Mouse (Mus musculus) right cerebral cortex, postnatal 36 days (tissue): ENCODE data around the gene T2.
"Not testable (repeated sequence)": the region's sequence is repeated elsewhere in the genome, so short reads cannot be mapped to it uniquely, and the experiment has no call there.

Experiments used
- DNase-seq, 2 experiments: peaks; one replicate each; pipeline ENCODE4 v3.0.0; 2022; ENCODE audit warnings: low spot score in 2 of 2, mixed read lengths in 1 of 2

T2 gene

DNA sequence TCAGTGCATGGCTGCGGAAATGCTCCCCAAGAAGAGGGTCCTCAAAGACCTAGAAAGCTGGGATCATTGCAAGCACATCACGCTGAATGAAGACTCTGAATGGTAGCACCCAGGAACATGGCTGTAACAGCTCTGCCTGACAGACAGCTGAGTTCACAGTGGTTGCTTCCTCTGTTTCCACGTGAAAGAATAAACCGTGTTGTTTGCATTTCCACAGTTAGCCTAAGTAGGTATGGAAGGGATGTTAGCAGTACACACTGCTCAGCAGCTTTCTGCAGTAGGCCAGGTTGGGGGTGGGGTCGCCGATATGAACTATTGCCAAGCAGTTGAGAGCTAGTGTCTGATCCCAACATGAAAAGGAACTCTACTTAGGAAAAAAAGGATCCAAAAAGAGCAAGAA, at the start of gene T2:
Gene T2 (plus strand): TSS at position 301 of the 400 bp plus-strand sequence.
- DNase-seq = no peak

- DNase-seq = peak; percentile 95 to 97
Measured at GRCm38 (mm10) chr17:8310838-8311614, 44.8 kb upstream of the T2 start, which contains the start of gene Sft2d1. TSS of gene Sft2d1 (plus strand) at chr17:8311102.

GRCm38 (mm10) chr17:8311751-8312150, 44.0 kb upstream of the T2 start:
- DNase-seq = no peak

GRCm38 (mm10) chr17:8313976-8314375, 41.8 kb upstream of the T2 start:
- no peak for DNase-seq

GRCm38 (mm10) chr17:8316251-8316650, 39.5 kb upstream of the T2 start:
- DNase-seq = no peak

GRCm38 (mm10) chr17:8326877-8327276, 28.9 kb upstream of the T2 start:
- DNase-seq = not testable (repeated sequence)

DNA sequence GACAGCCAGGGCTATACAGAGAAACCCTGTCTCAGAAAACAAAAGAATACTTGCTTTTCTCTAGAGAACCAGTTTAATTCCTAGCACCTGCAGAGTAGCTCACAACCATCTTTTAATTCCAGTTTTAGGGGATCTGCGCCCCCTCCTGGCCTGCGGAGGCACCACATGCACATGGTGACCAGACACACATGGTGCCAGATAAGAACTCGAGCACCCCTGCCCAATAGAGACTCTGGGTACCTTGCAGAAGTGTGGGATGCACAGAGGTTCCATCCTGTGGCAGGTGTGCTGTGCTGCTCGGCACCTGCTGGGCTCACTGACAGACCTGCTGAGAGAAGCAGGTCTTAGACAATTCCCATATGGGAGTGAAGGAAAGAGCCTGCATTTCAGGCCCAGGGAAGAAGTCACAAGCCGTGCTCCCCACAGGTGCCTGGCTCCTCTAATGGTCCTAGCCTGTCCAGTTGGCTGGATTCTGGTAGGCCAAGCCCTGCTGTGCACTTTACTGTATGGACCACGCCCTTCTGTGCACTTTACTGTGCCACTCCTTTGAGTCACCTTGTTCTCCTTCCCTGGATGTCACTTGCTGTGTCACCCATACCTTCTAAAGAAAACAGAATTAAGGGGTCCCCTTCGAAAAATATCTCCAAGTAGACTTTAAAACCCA, 27.1 kb upstream of the T2 start:
- no peak for DNase-seq

DNA sequence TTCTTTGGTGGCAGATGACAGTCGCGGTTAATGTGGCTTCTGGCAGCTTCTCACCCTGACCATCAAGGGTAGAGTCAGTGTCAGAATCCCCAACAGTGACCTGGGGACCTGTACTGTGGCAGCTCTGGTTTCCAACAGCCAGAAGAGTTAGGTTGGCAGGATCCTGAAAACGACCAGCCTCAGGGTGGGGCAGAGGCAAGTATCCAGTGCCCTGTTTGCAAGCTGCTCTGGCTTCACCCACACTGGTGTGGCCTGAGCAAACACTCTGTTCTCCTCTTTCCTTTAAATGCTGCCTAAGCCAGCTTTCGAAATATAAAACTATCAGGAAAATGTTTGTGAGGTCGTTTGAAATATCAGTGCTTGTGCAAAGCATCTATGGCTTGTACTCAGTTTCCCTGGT, 25.2 kb upstream of the T2 start:
- DNase-seq = no peak

GRCm38 (mm10) chr17:8337159-8337558, 18.6 kb upstream of the T2 start, which contains the start of gene Prr18:
TSS of gene Prr18 (plus strand) at chr17:8337459.
- not testable (repeated sequence) for DNase-seq

DNA sequence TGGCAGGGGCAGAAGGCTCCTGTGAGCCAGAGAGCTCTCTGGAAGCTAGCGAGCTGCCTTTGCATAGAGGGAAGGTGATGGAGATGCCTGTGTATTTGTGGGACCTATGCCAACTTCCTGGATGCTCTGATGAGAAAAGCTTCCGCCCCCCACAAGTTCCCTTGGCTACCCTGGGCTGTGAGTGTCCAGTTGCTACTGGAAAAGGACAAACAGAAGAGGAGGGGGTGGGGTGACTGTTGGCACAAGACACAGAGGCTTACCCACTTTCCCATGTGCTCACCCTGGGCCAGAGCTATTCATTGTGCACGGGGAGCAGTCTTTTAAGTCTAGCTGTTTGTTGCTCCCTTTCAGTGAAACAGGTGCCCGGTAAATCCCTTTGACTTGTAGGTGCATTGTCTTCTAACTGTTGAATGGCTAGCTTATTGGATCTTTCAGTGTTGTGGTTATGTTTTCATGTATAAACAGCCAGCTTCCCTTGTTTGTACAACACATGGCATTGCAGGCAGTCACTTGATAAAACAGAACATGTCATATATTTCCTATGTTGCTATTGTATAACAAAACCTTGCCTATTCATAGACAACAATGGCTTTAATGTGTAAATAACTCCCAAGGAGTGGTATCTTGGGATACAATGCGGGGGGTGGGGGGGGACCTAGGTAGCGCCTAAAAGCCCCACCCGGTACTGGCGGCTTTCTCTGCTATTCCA, 16.0 kb upstream of the T2 start:
- DNase-seq = no peak

GRCm38 (mm10) chr17:8340407-8341359, 15.1 kb upstream of the T2 start:
- peak; percentile 39 to 43 for DNase-seq

GRCm38 (mm10) chr17:8341360-8341963, 14.3 kb upstream of the T2 start:
- DNase-seq = no peak

- no peak for DNase-seq
Measured at GRCm38 (mm10) chr17:8342706-8343105, 13.1 kb upstream of the T2 start.

DNA sequence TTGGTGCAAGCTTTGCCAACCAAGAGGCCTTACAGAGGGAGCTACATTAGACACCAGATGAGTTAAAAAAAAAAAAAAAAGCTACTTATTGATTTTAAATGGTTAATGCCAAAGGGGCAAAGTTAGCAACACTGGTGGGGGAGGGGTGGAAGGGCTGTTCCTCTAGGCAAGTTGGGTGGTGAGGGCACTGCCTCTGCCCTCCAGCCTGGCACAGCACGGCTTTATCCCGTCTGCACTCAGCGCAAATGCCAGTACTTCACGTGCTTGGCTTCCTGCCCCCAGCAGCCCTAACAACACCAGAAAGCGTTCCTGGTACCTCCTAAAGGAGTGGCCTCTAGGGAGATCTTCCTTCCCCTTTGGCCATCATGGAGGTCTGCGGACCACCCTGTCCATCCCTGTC, 12.4 kb upstream of the T2 start:
- DNase-seq = no peak

GRCm38 (mm10) chr17:8347765-8348285, 8.0 kb upstream of the T2 start:
- DNase-seq = no peak

DNA sequence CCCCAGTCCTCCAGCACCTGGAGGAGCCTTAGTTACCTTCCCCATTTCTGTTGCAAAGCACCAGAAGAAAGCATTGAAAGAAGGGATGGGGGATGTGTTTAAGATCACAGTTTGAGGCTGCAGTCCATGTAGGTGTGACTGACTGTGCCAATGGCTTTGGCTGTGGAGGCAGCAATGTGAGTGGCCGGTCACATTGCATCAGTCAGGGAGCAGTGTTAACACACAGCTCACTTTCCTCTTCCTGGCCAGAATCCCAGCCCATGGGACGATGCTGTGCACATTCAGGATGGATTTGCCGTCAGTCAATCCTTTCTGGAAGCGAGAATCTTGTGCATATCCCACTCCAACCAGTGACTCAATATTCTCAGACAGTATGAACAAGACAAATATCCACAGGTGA, 6.9 kb upstream of the T2 start:
- no peak for DNase-seq

DNA sequence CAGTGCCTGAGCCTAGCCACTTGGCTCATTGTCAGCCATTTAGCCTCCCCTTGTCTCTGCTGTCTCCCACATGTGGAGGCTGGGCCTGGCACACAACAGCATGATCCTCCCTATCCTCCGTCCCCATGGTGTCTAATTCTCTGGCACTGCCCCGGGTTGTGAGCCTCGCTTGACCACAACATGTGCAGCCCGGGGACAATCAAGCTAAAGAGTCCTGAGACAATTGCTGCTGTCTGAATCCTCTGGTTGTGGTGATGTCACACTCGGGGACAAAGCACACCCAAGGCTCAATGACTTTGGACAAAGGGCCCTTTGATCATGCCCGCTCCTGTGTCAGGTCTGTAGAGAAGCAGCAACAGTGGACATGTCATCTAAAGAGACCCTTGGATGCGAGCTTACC, 4.7 kb upstream of the T2 start:
- no peak for DNase-seq

DNA sequence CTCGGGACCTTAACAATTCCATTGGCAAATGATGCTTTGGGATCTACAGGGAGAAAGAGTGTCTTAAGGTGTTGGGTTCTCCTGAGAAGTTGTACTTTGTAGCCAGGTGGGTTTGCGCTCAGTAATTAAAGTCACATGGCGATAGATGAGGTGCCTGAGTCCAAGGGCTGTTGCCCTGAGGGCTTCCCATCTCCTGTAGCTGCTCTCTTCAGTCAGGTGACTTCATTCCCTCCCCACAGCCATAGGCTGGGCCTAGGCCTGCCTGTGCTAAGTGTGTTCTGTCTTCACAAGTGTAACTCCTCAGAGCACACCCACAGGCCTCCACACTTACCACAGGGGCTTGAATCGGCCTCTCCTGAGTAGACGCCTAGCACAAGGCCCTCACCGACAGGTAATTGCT, 1.7 kb downstream of the T2 start:
- no peak for DNase-seq

DNA sequence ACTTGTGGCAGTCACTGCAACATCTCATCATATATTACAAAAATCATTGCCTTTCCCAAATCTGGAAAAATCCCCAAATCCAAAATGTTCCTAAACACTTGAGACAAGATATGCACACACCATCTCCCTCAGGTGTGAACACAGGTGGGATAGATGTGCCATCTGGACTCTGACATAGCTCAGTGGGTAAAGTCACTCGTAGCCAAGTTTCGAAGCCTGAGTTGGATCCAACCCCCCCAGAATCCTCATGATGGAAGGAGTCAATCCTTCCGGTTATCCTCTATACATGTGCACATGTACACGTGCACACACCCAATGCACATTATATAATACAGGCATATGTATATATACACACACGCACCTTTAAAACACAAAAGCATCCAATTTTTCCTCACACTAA, 5.1 kb downstream of the T2 start:
- no peak for DNase-seq

DNA sequence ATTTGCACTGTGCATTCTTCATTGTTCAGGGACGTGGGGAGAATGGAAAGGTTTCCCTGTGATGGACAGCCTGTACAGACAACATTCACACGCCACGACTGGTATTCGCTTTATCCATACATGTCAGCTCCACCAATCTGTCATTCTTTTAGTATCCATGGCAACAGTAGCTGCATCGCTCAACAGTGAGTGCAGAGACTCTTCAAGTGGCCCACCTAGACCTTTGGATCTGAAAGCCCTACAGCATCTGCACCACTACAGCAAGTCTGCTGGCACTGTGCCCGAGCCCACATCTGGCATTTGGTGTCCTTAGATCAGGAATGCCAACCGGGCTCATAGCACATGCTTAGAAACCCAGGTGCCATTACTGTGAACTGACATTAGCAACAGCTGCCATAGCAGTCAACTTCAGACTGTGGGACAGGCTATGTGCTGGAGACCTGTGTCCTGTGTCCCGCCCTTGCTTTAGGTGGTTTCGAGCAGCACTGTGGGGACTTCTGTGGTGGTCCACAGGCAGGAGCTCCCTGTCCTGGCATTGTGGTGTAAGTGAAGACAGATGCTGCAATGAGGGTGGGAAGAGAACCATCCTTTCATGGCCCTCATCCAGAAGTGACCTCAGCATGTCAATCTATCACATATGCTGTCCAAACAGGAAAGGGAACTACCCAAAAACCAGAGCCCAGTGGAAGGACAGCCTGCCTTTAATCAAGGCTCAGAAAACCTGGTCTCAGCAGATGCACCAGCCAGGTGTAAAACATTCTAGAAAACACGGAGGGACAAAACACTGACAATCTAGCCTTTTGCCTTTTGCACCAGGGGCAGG, 5.7 kb downstream of the T2 start:
- no peak for DNase-seq
